Mouse (Mus musculus) thymus, postnatal 4 days (tissue): ENCODE measurements around the gene Ubald2.
A peak's percentile ranks its signal among the peaks of the same experiment; 100 is the strongest.

Experiments
- DNase-seq: peaks from one replicate; pipeline ENCODE4 v3.0.0; 2021

Gene Ubald2

GRCm38 (mm10) chr11:116434287-116434966, 533 bp downstream of the Ubald2 start:
- peak; percentile 81 for DNase-seq

- no peak for DNase-seq
Measured at GRCm38 (mm10) chr11:116434967-116435752, 1.3 kb downstream of the Ubald2 start.

- no peak for DNase-seq
Measured at GRCm38 (mm10) chr11:116435992-116436724, 2.3 kb downstream of the Ubald2 start.

GRCm38 (mm10) chr11:116436725-116437331, 2.9 kb downstream of the Ubald2 start:
- DNase-seq: peak; percentile 40

- DNase-seq: no peak
Measured at GRCm38 (mm10) chr11:116437541-116437940, 3.6 kb downstream of the Ubald2 start.

- peak; percentile 65 for DNase-seq
Measured at GRCm38 (mm10) chr11:116439269-116440240, 5.7 kb downstream of the Ubald2 start.

GRCm38 (mm10) chr11:116440408-116441068, 6.6 kb downstream of the Ubald2 start:
- DNase-seq: no peak

GRCm38 (mm10) chr11:116442129-116442866, 8.4 kb downstream of the Ubald2 start:
- no peak for DNase-seq

- no peak for DNase-seq
Measured at GRCm38 (mm10) chr11:116442867-116443177, 8.9 kb downstream of the Ubald2 start.

- DNase-seq: no peak
Measured at GRCm38 (mm10) chr11:116443311-116443710, 9.4 kb downstream of the Ubald2 start.

GRCm38 (mm10) chr11:116443935-116444334, 10.0 kb downstream of the Ubald2 start:
- no peak for DNase-seq

- peak; percentile 97 for DNase-seq
Measured at GRCm38 (mm10) chr11:116445596-116446307, 11.9 kb downstream of the Ubald2 start.

- DNase-seq: no peak
Measured at GRCm38 (mm10) chr11:116446308-116446887, 12.5 kb downstream of the Ubald2 start.

- DNase-seq: no peak
Measured at GRCm38 (mm10) chr11:116447822-116448221, 13.9 kb downstream of the Ubald2 start.

- DNase-seq: no peak
Measured at GRCm38 (mm10) chr11:116449341-116449740, 15.4 kb downstream of the Ubald2 start.

GRCm38 (mm10) chr11:116453889-116454288, 20.0 kb downstream of the Ubald2 start:
- DNase-seq: no peak

- no peak for DNase-seq
Measured at GRCm38 (mm10) chr11:116456234-116456633, 22.3 kb downstream of the Ubald2 start.

GRCm38 (mm10) chr11:116459786-116460185, 25.9 kb downstream of the Ubald2 start:
- no peak for DNase-seq

- no peak for DNase-seq
Measured at GRCm38 (mm10) chr11:116463338-116463737, 29.4 kb downstream of the Ubald2 start.

- peak; percentile 92 for DNase-seq
Measured at GRCm38 (mm10) chr11:116463833-116464232, 29.9 kb downstream of the Ubald2 start.
